Mouse (Mus musculus): ENCODE results near the gene Snn. TPM values are rescaled to one million over a fixed set of nuclear protein-coding genes. Genes with fewer than 3 reads are reported as not detected.
A peak's percentile ranks its signal among the peaks of the same experiment; 100 is the strongest.
"Not testable (repeated sequence)": the region's sequence is repeated elsewhere in the genome, so short reads cannot be mapped to it uniquely, and the experiment has no call there.

The Snn gene
- polyA plus RNA-seq (2015; fragmentation: Nextera tagmentation; extraction: Ambion mirVana): 37.7 and 40.6 TPM in 2 replicates

DNA sequence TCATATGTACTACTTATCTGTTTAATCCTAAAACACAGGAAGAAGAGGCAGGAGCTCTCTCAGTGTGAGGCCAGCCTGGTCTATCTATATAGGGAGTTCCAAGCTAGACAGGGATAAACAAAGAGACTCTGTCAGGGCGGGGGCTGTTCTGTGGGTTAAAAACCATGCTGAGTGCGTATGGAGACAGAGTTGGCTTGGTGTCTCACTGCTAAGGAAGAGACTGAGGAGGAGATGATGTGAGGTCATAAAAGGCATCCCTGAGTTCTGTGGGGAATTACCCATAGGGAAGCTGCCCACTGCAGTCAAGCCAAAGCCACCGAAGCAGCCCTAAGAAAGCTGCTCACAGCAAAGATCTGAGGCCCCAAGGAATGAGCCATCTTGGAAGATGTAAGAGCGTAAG lies at the start of gene Snn:
Snn (plus strand) TSS at position 301 of the 400 bp plus-strand sequence.
- Histone ChIP-seq H3K9ac (no peak within 1 kb of the TSS), H3K4me3 (replicated peaks) (no peak within 1 kb of the TSS), H3K27ac (no peak within 1 kb of the TSS), H3K4me2 (no peak within 1 kb of the TSS), H3K4me1 (peaks cover 24% of the 10 kb centered on the region), H3K27me3 (no peaks in the 10 kb centered on the region), H3K36me3 (no peaks in the 10 kb centered on the region), H3K9me3 (replicated peaks) (no peaks in the 10 kb centered on the region)
- ATAC-seq (replicated peaks; ENCODE audit: low FRiP score): no peak
- 87% methylated on average over 4 of the region's 4 CpGs for WGBS

DNA sequence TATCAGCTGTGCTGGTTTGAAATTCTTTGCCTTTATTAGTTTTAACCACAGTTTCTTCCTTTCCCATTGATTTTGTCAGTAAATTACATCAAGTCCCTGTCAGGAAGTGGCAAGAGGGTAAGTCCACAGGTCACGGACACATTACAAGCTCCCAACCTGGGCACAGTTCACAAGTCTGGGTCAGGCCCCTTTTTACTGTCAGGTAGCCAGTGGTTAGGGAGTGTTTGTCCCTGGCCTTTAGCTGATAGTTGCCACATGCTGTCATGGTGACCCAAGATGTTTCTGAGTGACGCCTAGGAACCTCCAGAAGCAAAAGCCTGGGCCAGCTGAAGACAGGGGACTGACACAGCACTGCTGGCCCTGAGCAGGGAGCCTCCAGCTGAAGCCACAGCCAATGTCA lies 49.5 kb upstream of the Snn start:
- Histone ChIP-seq H3K4me3 (replicated peaks) (no peak overlapping the region), H3K27me3 (no peaks in the 10 kb centered on the region), H3K4me1 (peaks cover 50% of the 10 kb centered on the region), H3K27ac (peak overlapping the region; percentile 41; the same call in 1 of the 2 replicates), H3K9ac (no peak overlapping the region), H3K9me3 (replicated peaks) (no peaks in the 10 kb centered on the region), H3K36me3 (no peaks in the 10 kb centered on the region), H3K4me2 (no peak overlapping the region)
- no peak for ATAC-seq (replicated peaks; ENCODE audit: low FRiP score)
- 52% methylated on average over 2 of the region's 2 CpGs for WGBS

DNA sequence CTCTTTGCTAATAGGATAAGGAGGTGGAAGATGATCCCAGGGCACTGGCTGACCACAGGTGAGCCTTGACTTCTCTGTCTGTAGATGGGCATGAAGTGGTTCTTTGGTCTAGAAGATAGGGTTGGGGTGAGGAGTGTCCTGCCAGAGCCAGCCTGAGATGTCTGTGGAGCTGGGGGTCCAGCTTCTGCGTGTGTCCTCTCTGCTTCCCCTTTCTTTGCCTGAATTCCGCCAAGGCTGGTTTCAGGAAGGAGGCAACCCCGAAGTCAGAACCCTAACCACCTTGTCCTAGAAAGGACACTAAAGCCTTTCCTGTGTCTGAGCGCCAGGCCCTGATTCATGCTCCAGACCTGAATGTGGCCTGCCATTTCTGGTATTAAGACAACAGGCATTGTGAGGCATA lies 48.8 kb upstream of the Snn start:
- Histone ChIP-seq H3K9me3 (replicated peaks) (no peaks in the 10 kb centered on the region), H3K36me3 (no peaks in the 10 kb centered on the region), H3K9ac (no peak overlapping the region), H3K27ac (0 out of 2 replicates have a peak overlapping the region, but pooled peaks have one; percentile 10), H3K4me3 (replicated peaks) (no peak overlapping the region), H3K27me3 (no peaks in the 10 kb centered on the region), H3K4me1 (peaks cover 43% of the 10 kb centered on the region), H3K4me2 (no peak overlapping the region)
- ATAC-seq (replicated peaks; ENCODE audit: low FRiP score): no peak
- WGBS: 90% methylated on average over 4 of the region's 4 CpGs

DNA sequence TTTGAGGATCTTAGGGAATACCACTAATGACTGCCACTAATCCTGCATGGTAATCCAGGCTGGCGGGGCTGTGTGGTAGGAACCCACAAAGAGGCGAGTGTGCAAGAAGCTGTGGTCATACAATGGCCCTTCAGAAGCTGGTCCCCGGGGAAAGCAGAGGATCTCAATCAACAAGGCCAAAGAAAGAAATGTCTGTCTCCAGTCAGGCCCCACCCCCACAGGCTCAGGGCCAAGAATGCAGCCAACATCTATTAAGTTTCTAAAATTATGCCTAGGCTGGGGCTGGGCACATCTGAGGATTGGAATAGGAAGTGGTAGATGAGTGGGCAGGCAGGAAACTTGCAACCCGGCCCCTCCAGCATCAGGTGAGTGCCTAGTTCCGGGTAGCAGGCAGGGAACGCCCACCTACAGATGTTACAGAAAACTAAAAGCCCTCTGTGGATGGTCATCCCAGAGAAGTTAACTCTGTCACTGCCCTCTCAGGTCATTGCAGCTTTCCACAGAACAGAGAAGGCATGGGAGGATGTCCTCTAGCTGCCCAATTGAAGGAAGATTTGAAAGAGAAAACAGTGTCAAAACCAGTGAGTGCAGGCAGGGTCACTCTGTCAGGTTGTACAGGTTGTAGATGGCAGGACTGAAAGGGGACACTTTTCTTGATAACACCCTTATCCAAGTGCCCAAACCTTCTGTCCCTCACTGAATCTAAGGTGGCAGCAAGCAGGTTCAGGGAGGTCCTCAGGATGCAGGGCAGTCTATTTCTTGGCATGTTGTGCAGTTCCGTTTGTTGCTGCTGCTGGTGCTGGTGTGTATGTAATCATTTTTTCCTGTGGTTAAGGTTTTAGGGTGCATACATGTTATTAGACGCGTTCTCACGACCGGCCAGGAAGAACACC lies 47.9 kb upstream of the Snn start:
- no peak overlapping the region for H3K4me3 ChIP-seq (replicated peaks)
- no peak overlapping the region for H3K4me2 ChIP-seq
- H3K27ac ChIP-seq: 0 out of 2 replicates have a peak overlapping the region, but pooled peaks have one; percentile 10
- no peaks in the 10 kb centered on the region for H3K27me3 ChIP-seq
- peaks cover 40% of the 10 kb centered on the region for H3K4me1 ChIP-seq
- 70% methylated on average over 11 of the region's 11 CpGs for WGBS
- H3K36me3 ChIP-seq: no peaks in the 10 kb centered on the region
- ATAC-seq (replicated peaks; ENCODE audit: low FRiP score): no peak
- H3K9ac ChIP-seq: no peak overlapping the region
- H3K9me3 ChIP-seq (replicated peaks): no peaks in the 10 kb centered on the region

DNA sequence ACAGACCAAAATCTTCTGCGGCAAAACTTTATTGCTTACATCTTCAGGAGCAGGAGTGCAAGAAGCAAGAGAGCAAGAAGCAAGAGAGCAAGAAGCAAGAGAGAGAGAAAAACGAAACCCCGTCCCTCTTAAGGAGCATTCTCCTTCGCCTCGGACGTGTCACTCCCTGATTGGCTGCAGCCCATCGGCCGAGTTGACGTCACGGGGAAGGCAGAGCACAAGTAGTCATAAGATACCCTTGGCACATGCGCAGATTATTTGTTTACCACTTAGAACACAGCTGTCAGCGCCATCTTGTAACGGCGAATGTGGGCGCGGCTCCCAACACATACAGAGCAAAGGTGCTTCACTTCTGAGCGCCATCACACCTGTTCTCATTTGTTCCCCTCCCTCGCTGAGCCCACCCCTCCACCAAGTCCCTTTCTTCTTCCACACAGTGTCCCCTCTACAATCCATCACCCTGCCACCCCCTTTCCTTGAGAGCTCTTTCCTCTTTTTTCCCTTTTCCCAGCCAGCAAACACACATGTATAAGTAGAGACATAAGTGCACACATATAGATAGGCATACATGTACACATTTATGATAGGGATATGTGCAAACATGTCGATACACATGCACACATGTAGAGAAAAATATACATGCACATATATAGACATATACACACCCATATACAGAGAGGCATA lies 47.1 kb upstream of the Snn start:
- not testable (repeated sequence) for H3K4me2 ChIP-seq; H3K9me3 ChIP-seq (replicated peaks); H3K36me3 ChIP-seq; H3K4me3 ChIP-seq (replicated peaks); ATAC-seq (replicated peaks; ENCODE audit: low FRiP score); H3K9ac ChIP-seq; H3K27ac ChIP-seq; H3K27me3 ChIP-seq
- 92% methylated on average over 15 of the region's 19 CpGs for WGBS
- peaks cover 39% of the 10 kb centered on the region for H3K4me1 ChIP-seq

DNA sequence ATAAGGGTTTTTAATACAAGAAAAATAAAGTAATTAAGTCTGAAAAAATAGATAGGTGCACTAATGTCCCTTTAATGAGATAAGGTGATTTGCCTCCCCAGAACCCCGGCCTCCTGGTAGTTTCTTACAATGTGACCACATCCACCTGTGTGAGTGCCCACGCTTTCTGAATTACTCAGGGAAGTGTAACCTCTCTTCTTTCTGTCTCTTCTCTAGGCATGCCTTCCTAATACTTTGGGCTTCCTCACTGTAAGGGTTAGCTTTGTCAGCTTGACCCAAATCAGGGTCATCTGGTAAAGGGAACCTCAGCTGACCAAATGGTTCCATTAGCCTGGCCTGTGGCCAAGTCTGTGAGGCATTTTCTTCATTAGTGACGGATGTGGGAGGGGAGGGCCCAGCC lies 46.3 kb upstream of the Snn start:
- no peaks in the 10 kb centered on the region for H3K36me3 ChIP-seq
- no peaks in the 10 kb centered on the region for H3K27me3 ChIP-seq
- no peak overlapping the region for H3K4me3 ChIP-seq (replicated peaks)
- no peak overlapping the region for H3K27ac ChIP-seq
- ATAC-seq (replicated peaks; ENCODE audit: low FRiP score): no peak
- H3K4me1 ChIP-seq: peaks cover 33% of the 10 kb centered on the region
- 77% methylated on average over 3 of the region's 3 CpGs for WGBS
- no peaks in the 10 kb centered on the region for H3K9me3 ChIP-seq (replicated peaks)
- no peak overlapping the region for H3K4me2 ChIP-seq
- no peak overlapping the region for H3K9ac ChIP-seq

DNA sequence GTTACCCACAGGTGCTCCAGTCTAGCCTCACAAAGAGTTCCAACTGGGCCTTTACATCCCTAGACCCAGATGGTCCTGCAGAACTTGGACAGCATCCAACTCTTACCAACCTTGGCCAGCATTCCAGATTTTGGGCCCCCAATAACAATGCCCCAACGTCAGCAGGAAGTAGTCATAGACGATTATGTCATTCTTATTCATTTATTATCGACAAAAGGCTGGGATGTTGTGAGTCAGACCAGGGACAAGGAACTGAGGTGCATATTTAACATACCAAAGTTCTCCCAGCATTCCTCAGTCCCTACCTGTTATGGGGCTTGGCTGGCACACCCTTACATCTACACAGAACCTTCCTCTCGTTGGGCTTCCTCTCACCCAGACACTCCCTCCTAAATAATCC lies 44.4 kb upstream of the Snn start:
- Histone ChIP-seq H3K4me1 (peaks cover 24% of the 10 kb centered on the region), H3K36me3 (no peaks in the 10 kb centered on the region), H3K27ac (no peak overlapping the region), H3K4me2 (no peak overlapping the region), H3K9me3 (replicated peaks) (no peaks in the 10 kb centered on the region), H3K4me3 (replicated peaks) (no peak overlapping the region), H3K27me3 (no peaks in the 10 kb centered on the region), H3K9ac (no peak overlapping the region)
- ATAC-seq (replicated peaks; ENCODE audit: low FRiP score): no peak
- 64% methylated on average over 4 of the region's 4 CpGs for WGBS

DNA sequence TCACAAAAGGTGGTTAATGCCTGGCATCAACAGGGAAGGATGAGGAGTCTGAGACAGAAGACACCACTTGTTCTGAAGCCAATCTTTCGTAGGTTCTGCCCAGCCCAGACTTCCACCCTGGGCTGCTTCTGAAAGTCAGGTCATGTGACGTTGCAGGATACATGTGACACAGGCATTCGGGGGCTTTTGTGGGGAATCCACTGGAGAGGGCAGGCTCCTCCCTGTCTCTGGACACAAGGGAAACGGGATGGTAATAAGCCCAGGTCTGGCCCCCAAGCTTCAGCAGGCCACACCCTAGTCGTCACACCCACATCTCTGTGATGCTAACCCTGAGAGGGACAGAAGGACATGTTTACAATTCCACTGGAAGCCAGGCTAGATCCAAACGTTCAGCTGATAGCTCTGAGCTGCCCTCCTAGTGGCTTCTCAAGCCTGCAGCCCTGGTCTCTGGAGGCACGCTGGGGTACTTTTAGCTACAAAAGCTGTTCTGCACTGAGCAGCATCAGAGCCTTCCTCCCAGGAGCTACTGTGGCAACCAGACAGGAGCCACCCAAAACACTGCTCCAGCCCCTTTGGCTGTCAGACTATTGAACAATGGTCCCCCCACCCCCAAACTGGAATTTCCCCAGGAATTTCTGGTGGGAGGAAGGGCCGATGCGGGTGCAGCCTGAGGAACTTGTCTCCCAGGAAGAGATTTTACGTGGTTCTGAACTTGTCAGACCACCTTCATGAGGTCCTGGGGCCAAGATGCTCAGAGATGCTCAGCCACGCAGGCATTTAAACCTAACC lies 42.7 kb upstream of the Snn start:
- H3K4me3 ChIP-seq (replicated peaks): no peak overlapping the region

DNA sequence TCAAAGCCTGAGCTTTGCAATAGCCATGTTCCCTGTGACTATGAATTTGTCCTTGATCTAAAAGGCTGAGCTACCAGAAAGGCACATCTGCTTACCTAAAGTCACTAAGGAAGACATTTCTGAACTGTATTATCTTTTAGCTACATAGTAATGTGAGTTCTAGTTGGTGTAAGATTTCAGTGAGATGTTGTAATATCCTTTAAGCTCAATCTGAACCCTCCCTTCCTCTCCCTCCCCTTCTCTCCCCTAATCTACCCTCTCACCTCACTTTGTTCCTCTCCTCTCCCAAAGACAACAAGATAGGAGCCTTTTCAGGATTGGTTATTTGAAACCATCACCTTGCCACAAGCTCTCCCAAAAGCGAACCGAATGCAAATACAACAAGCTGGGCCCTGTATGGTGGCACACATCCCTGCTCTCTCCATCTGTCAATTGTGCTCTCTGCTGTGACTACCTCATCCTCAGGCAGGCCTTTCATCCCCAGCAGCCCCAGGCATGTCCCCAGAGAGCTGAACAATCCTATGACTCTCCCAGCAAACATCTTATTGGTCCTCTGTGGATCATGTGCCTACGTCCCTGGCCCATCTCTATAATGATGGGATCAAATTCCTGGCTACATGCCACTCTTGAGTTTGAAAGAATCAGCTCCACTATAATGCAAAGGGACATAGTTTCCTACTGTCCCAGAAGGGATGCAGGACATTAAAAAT lies 39.2 kb upstream of the Snn start:
- 63% methylated on average over 3 of the region's 3 CpGs for WGBS
- Histone ChIP-seq H3K4me3 (replicated peaks) (no peak overlapping the region), H3K9ac (no peak overlapping the region), H3K36me3 (no peaks in the 10 kb centered on the region), H3K27ac (no peak overlapping the region), H3K4me2 (no peak overlapping the region), H3K9me3 (replicated peaks) (no peaks in the 10 kb centered on the region), H3K27me3 (no peaks in the 10 kb centered on the region), H3K4me1 (peaks cover 16% of the 10 kb centered on the region)
- no peak for ATAC-seq (replicated peaks; ENCODE audit: low FRiP score)

More for the DNA sequence above, 42.7 kb upstream of the Snn start:
- WGBS: 36% methylated on average over 11 of the region's 11 CpGs
- H3K36me3 ChIP-seq: no peaks in the 10 kb centered on the region
- peaks cover 12% of the 10 kb centered on the region for H3K4me1 ChIP-seq
- H3K9me3 ChIP-seq (replicated peaks): no peaks in the 10 kb centered on the region
- no peaks in the 10 kb centered on the region for H3K27me3 ChIP-seq
- H3K9ac ChIP-seq: no peak overlapping the region
- no peak overlapping the region for H3K27ac ChIP-seq
- ATAC-seq (replicated peaks; ENCODE audit: low FRiP score): 0 out of 2 replicates have a peak, but pooled peaks have one; percentile 37
- H3K4me2 ChIP-seq: no peak overlapping the region

DNA sequence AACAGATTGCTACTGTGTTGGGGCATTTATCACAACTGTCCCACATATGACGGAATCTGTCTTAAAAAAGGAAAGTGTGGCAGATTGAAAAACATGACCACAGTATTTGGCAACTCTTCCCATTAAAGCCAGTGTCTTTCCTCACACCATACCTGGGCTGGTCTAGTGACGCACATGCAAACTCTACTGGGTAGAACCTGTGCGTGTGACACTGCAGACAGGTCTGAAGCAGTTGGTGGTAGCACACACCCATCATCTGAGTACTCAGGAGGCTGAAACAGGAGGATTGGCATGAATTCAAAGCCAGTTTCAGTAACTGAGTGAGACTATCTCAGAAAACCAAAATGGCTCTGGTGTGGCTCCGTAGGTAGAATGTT lies 38.6 kb upstream of the Snn start:
- ATAC-seq (replicated peaks; ENCODE audit: low FRiP score): no peak
- no peak overlapping the region for H3K9ac ChIP-seq
- 88% methylated on average over 4 of the region's 4 CpGs for WGBS
- H3K36me3 ChIP-seq: no peaks in the 10 kb centered on the region
- H3K4me2 ChIP-seq: no peak overlapping the region
- peaks cover 16% of the 10 kb centered on the region for H3K4me1 ChIP-seq
- no peak overlapping the region for H3K4me3 ChIP-seq (replicated peaks)
- no peaks in the 10 kb centered on the region for H3K27me3 ChIP-seq
- H3K9me3 ChIP-seq (replicated peaks): no peaks in the 10 kb centered on the region
- no peak overlapping the region for H3K27ac ChIP-seq

DNA sequence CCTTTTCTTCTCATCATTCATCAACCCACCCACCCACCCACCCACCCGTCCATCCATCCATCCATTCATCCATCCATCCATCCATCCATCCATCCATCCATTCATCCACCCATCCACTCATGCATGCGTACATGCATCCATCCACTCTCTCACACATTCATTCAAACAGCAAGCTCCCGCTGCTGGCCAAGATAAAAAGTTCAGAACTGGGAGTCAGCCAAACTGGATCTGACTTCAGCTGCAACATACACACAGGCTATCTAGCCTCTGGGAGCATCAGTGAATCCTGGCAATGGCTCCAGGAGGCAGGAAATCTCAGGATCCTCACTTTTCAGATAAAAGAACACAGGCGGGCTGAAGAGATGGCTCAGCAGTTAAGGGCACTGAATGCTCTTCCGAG lies 37.1 kb upstream of the Snn start:
- no peak overlapping the region for H3K4me3 ChIP-seq (replicated peaks)
- H3K4me1 ChIP-seq: peaks cover 5% of the 10 kb centered on the region; the same call in 1 of the 2 replicates
- no peak overlapping the region for H3K27ac ChIP-seq
- H3K27me3 ChIP-seq: no peaks in the 10 kb centered on the region
- H3K9ac ChIP-seq: no peak overlapping the region
- WGBS: 90% methylated on average over 5 of the region's 5 CpGs
- no peak for ATAC-seq (replicated peaks; ENCODE audit: low FRiP score)
- no peaks in the 10 kb centered on the region for H3K36me3 ChIP-seq
- H3K9me3 ChIP-seq (replicated peaks): no peaks in the 10 kb centered on the region
- H3K4me2 ChIP-seq: no peak overlapping the region

Measured in kidney, embryonic 15.5 days (tissue).